Mouse (Mus musculus) CH12.LX (cell line): ENCODE data around the gene Kcnj9. TPM values are rescaled to one million over a fixed set of nuclear protein-coding genes. Genes with fewer than 3 reads are reported as not detected.

ENCODE experiments used
- DNase-seq: peaks from one replicate; pipeline ENCODE4 v3.0.0-alpha.2; 2013; ENCODE audit errors: extremely low read depth
- H3K27ac ChIP-seq: 2 replicates; pipeline ENCODE4 v1.5.1; 2012; ENCODE audit warnings: low read depth, mild to moderate bottlenecking, control low read depth, moderate library complexity; ENCODE audit not compliant: insufficient read depth
- H3K27me3 ChIP-seq: replicated peaks from 2 replicates; pipeline ENCODE3; 2012; ENCODE audit warnings: inconsistent platforms
- H3K36me3 ChIP-seq, 2 experiments: replicated peaks in 1 of 2; 2 replicates each; pipeline versions ENCODE3 to v1.6.1; 2012; ENCODE audit warnings: inconsistent platforms in 1 of 2, low read length in 1 of 2, mild to moderate bottlenecking in 1 of 2, mixed read lengths in 1 of 2, moderate library complexity in 1 of 2; ENCODE audit not compliant: control insufficient read depth in 1 of 2, insufficient read depth in 1 of 2
- H3K4me1 ChIP-seq, 2 experiments: 2 replicates each; pipeline ENCODE4 v1.6.1; 2012; ENCODE audit warnings: inconsistent platforms in 1 of 2, moderate library complexity in 1 of 2; ENCODE audit not compliant: insufficient read depth in 2 of 2, control insufficient read depth in 1 of 2
- H3K4me2 ChIP-seq: 2 replicates; pipeline ENCODE4 v1.6.1; 2012; ENCODE audit warnings: low read depth, mild to moderate bottlenecking, control low read depth; ENCODE audit not compliant: poor library complexity, insufficient read depth, severe bottlenecking
- H3K4me3 ChIP-seq, 3 experiments: fragments of 150-350 bp in 1 of 3; sonication (generic) in 1 of 3; replicated peaks in 1 of 3; 2 replicates each; pipeline versions ENCODE3 to v1.5.1; 2011 to 2012; ENCODE audit warnings: low read depth in 2 of 3, low read length in 2 of 3, mild to moderate bottlenecking in 2 of 3, moderate library complexity in 2 of 3, control low read depth in 1 of 3, improper control_type of control experiment in 1 of 3, inconsistent platforms in 1 of 3, mixed read lengths in 1 of 3; ENCODE audit not compliant: poor library complexity in 1 of 3
- H3K79me2 ChIP-seq: replicated peaks from 2 replicates; pipeline ENCODE4 v1.6.1; 2012; ENCODE audit warnings: mild to moderate bottlenecking, moderate library complexity; ENCODE audit not compliant: control insufficient read depth, poor library complexity, insufficient read depth, severe bottlenecking; ENCODE audit errors: extremely low read depth
- H3K9ac ChIP-seq: 2 replicates; pipeline ENCODE4 v1.6.1; 2012; ENCODE audit warnings: low read depth, mild to moderate bottlenecking, control low read depth, moderate library complexity; ENCODE audit not compliant: insufficient read depth
- H3K9me3 ChIP-seq: replicated peaks from 2 replicates; pipeline ENCODE3; 2012; ENCODE audit warnings: low read length, inconsistent platforms, mixed read lengths
- CHD2 ChIP-seq: IDR thresholded peaks from 2 replicates; pipeline ENCODE4 v1.6.1; 2011; ENCODE audit warnings: low read length, improper control_type of control experiment
- E2F4 ChIP-seq: IDR thresholded peaks from 2 replicates; pipeline ENCODE4 v1.6.1; 2011; ENCODE audit warnings: low read depth, low read length, improper control_type of control experiment; ENCODE audit not compliant: insufficient replicate concordance
- ETS1 ChIP-seq: conservative IDR thresholded peaks from 2 replicates; pipeline ENCODE4 v1.6.1; 2012; ENCODE audit warnings: low read depth, mild to moderate bottlenecking, inconsistent platforms, low read length, improper control_type of control experiment, moderate library complexity
- GABPA ChIP-seq: IDR thresholded peaks from 2 replicates; pipeline ENCODE4 v1.6.1; 2012; ENCODE audit warnings: low read depth, low read length, improper control_type of control experiment, inconsistent platforms; ENCODE audit not compliant: insufficient replicate concordance
- HCFC1 ChIP-seq: IDR thresholded peaks from 2 replicates; pipeline ENCODE4 v1.6.1; 2012; ENCODE audit warnings: low read depth, mild to moderate bottlenecking, inconsistent platforms, low read length, improper control_type of control experiment
- JUN ChIP-seq: IDR thresholded peaks from 2 replicates; pipeline ENCODE4 v1.6.1; 2011; ENCODE audit warnings: low read depth, mild to moderate bottlenecking, low read length, improper control_type of control experiment, moderate library complexity; ENCODE audit not compliant: insufficient read depth
- MAX ChIP-seq: IDR thresholded peaks from 2 replicates; pipeline ENCODE4 v1.6.1; 2011; ENCODE audit warnings: low read length, improper control_type of control experiment
- MXI1 ChIP-seq: IDR thresholded peaks from 2 replicates; pipeline ENCODE4 v1.6.1; 2011; ENCODE audit warnings: mild to moderate bottlenecking, low read depth, low read length, improper control_type of control experiment
- MYC ChIP-seq: IDR thresholded peaks from 2 replicates; pipeline ENCODE4 v1.6.1; 2011; ENCODE audit warnings: low read depth, mild to moderate bottlenecking, improper control_type of control experiment, low read length
- NELFE ChIP-seq: IDR thresholded peaks from 2 replicates; pipeline ENCODE4 v1.6.1; 2011; ENCODE audit warnings: low read depth, low read length, improper control_type of control experiment
- POLR2A ChIP-seq: IDR thresholded peaks from 2 replicates; pipeline ENCODE4 v1.6.1; 2011; ENCODE audit warnings: low read depth, mild to moderate bottlenecking, improper control_type of control experiment, low read length
- POLR2AphosphoS2 ChIP-seq: IDR thresholded peaks from 2 replicates; pipeline ENCODE4 v1.6.1; 2011; ENCODE audit warnings: low read depth, low read length, improper control_type of control experiment
- RAD21 ChIP-seq: IDR thresholded peaks from 2 replicates; pipeline ENCODE4 v1.6.1; 2011; ENCODE audit warnings: low read depth, mild to moderate bottlenecking, low read length, improper control_type of control experiment, moderate library complexity
- SIN3A ChIP-seq: IDR thresholded peaks from 2 replicates; pipeline ENCODE4 v1.6.1; 2012; ENCODE audit warnings: low read length, improper control_type of control experiment, inconsistent platforms
- TBP ChIP-seq: conservative IDR thresholded peaks from 2 replicates; pipeline ENCODE4 v1.6.1; 2011; ENCODE audit warnings: low read depth, low read length, improper control_type of control experiment
- TCF12 ChIP-seq: IDR thresholded peaks from 2 replicates; pipeline ENCODE4 v1.6.1; 2014; ENCODE audit warnings: low read depth, mild to moderate bottlenecking, inconsistent platforms, low read length, improper control_type of control experiment
- UBTF ChIP-seq: IDR thresholded peaks from 2 replicates; pipeline ENCODE4 v1.6.1; 2012; ENCODE audit warnings: low read depth, mild to moderate bottlenecking, inconsistent platforms, low read length, improper control_type of control experiment, moderate library complexity
- USF1 ChIP-seq: IDR thresholded peaks from 2 replicates; pipeline ENCODE4 v1.6.1; 2014; ENCODE audit warnings: low read depth, mild to moderate bottlenecking, inconsistent platforms, low read length, improper control_type of control experiment
- USF2 ChIP-seq: conservative IDR thresholded peaks from 2 replicates; pipeline ENCODE4 v1.6.1; 2011; ENCODE audit warnings: low read depth, low read length, improper control_type of control experiment
- ZC3H11A ChIP-seq: IDR thresholded peaks from 2 replicates; pipeline ENCODE4 v1.6.1; 2012; ENCODE audit warnings: low read depth, mild to moderate bottlenecking, inconsistent platforms, low read length, improper control_type of control experiment
- ZKSCAN1 ChIP-seq: IDR thresholded peaks from 2 replicates; pipeline ENCODE4 v1.6.1; 2012; ENCODE audit warnings: low read depth, inconsistent platforms, low read length, improper control_type of control experiment, borderline replicate concordance
- ZMIZ1 ChIP-seq: IDR thresholded peaks from 2 replicates; pipeline ENCODE4 v1.6.1; 2012; ENCODE audit warnings: low read depth, mild to moderate bottlenecking, inconsistent platforms, low read length, improper control_type of control experiment
- dilution Hi-C: fragments of 300-500 bp; cut with MboI; formaldehyde crosslinking; loops from 2 replicates; pipeline ENCODE4 v1.14.3; 2020; ENCODE audit warnings: low sequenced_read_pairs; ENCODE audit not compliant: extremely low pct_unique_long_range_greater_than_20kb, extremely low pct_ligation_motif_present
- in situ Hi-C: fragments of 300-500 bp; cut with MboI; formaldehyde crosslinking; loops from 3 replicates; pipeline ENCODE4 v1.14.3; 2019; ENCODE audit warnings: low sequenced_read_pairs, low pct_ligation_motif_present, low pct_unique_long_range_greater_than_20kb, mixed read lengths
- polyA plus RNA-seq: library from polyadenylated mRNA; unstranded; fragments of >175 nt; gene quantifications from 2 replicates; pipeline ENCODE4 v1.2.1, GENCODE M21; 2012; ENCODE audit warnings: low read depth; ENCODE audit not compliant: insufficient read length
- total RNA-seq, 2 experiments: library from RNA; depleted of rRNA; stranded (reverse); fragments of 300-350 nt in 1 of 2; fragments of >200 nt in 1 of 2; gene quantifications; 2 replicates each; pipeline ENCODE4 v1.2.3; 2012 to 2014

Gene Kcnj9
- total and polyA plus RNA-seq, 3 experiments = 0.04 to 0.10 TPM; not detected in 1

- dilution Hi-C loops = no loop called here
- in situ Hi-C loops = no loop called here
- Histone ChIP-seq H3K79me2 (no peaks in the 10 kb centered on the region), H3K4me2 (no peak overlapping the region), H3K27ac (no peak overlapping the region), H3K27me3 (peaks cover 66% of the 10 kb centered on the region), H3K9me3 (no peaks in the 10 kb centered on the region), H3K4me3 (no peak overlapping the region), H3K4me1 (peaks cover 15 to 16% of the 10 kb centered on the region in 2 experiments), H3K9ac (no peak overlapping the region), H3K36me3 (no peaks in the 10 kb centered on the region)
- TF ChIP-seq ZKSCAN1 = no peak
- TF ChIP-seq GABPA = no peak
- no peak for TF ChIP-seq TBP
- TF ChIP-seq NELFE = no peak
- no peak for TF ChIP-seq POLR2A
- no peak for TF ChIP-seq CHD2
- TF ChIP-seq UBTF = no peak
- no peak for TF ChIP-seq ZMIZ1
- no peak for TF ChIP-seq TCF12
- no peak for TF ChIP-seq USF1
- no peak for TF ChIP-seq RAD21
- TF ChIP-seq POLR2AphosphoS2 = no peak
- TF ChIP-seq HCFC1 = no peak
- no peak for TF ChIP-seq JUN
- no peak for TF ChIP-seq USF2
- no peak for TF ChIP-seq SIN3A
- no peak for TF ChIP-seq MXI1
- no peak for TF ChIP-seq MYC
- no peak for TF ChIP-seq ETS1
- TF ChIP-seq MAX = no peak
- no peak for DNase-seq
These were observed 20.4 kb upstream of the Kcnj9 start for GRCm38 (mm10) chr1:172349504-172349903.

- Histone ChIP-seq H3K9me3 (no peaks in the 10 kb centered on the region), H3K36me3 (no peaks in the 10 kb centered on the region), H3K4me2 (no peak overlapping the region), H3K4me3 (no peak overlapping the region), H3K4me1 (peaks cover 15 to 16% of the 10 kb centered on the region in 2 experiments), H3K27ac (no peak overlapping the region), H3K27me3 (peaks cover 74% of the 10 kb centered on the region), H3K9ac (no peak overlapping the region), H3K79me2 (no peaks in the 10 kb centered on the region)
- no peak for TF ChIP-seq CHD2
- TF ChIP-seq MAX = no peak
- no peak for TF ChIP-seq E2F4
- no peak for TF ChIP-seq ETS1
- TF ChIP-seq ZC3H11A = no peak
- TF ChIP-seq JUN = no peak
- no peak for DNase-seq
- dilution Hi-C loops = no loop called here
- in situ Hi-C loops = no loop called here
These were observed 18.3 kb upstream of the Kcnj9 start for GRCm38 (mm10) chr1:172347382-172347781.
